Mouse (Mus musculus): ENCODE measurements at regions not wholly inside any gene's neighbourhood (a gene's known extent, or its start where the extent isn't known, plus 50 kb on each side); places are given as distances from the start of the nearest gene placed in this dataset.

DNA sequence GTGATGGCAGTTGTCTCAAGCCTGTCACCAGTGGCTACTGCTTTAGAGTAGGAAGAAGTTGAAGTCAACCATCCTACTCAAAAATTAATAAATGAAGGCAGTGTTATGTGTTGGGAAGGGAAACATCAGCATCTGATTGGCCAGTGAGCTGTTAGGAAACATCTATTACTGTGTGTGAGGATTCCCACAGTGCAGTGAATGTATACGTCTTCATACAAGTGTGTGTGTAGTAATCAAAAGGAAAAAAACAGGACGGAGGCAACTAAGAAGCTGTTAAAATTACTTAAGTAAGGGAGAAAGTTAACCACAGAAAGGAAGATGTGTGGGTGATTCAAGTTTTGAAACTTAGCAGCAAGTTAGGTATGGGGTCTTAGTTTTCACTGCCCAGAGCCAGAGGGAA lies 81.8 kb downstream of the Cd200 start:
- TF ChIP-seq CHD2 (IDR thresholded peaks at IDR 0.05; ENCODE audit: low read length): no peak
- no peak for TF ChIP-seq CTCF (conservative IDR thresholded peaks at IDR 0.05 in 1 of 2, IDR thresholded peaks at IDR 0.05 in 1 of 2; ENCODE audit: low read depth in 2 of 2, low read length in 2 of 2)
- TF ChIP-seq POLR2A (IDR thresholded peaks at IDR 0.05; ENCODE audit: low read depth, low read length): no peak
- no peak for TF ChIP-seq UBTF (IDR thresholded peaks at IDR 0.05; ENCODE audit: low read depth, low read length)
- TF ChIP-seq CHD1 (IDR thresholded peaks at IDR 0.05; ENCODE audit: low read depth, low read length): no peak
- no peak for TF ChIP-seq ZMIZ1 (IDR thresholded peaks at IDR 0.05; ENCODE audit: low read depth, low read length)
- TF ChIP-seq ZNF384 (IDR thresholded peaks at IDR 0.05; ENCODE audit: low read depth, low read length): no peak
- no peak for TF ChIP-seq GABPA (IDR thresholded peaks at IDR 0.05; ENCODE audit: insufficient replicate concordance, low read depth, low read length)
